Mouse (Mus musculus) embryonic stem cell, embryonic (primary cell): ENCODE measurements around the gene Gm49450.

Source experiments
- CTCF ChIA-PET, 4 experiments: fragments of 300-600 bp in 2 of 4; fragments of 350-600 bp in 2 of 4; sonication (Branson Sonifier 250); formaldehyde crosslinking; loops; one replicate each; lab custom pipeline; 2022; ENCODE audit warnings: inconsistent platforms in 2 of 4; lab: Charles Lee
- POLR2A ChIA-PET, 4 experiments: fragments of 300-600 bp in 2 of 4; fragments of 350-600 bp in 2 of 4; sonication (Branson Sonifier 250); formaldehyde crosslinking; loops; one replicate each; lab custom pipeline; 2022; ENCODE audit warnings: antibody characterized with exemption in 4 of 4, inconsistent platforms in 1 of 4; lab: Charles Lee

Gene Gm49450

GRCm38 (mm10) chr15:98914903-98915302, 38.4 kb downstream of the Gm49450 start:
- ChIA-PET POLR2A (interaction anchor here in 3 of 4 experiments (0.5 to 16.3 kb wide), 25 partner anchors 9 to 115 kb away, joined by 3 to 120 read pairs (median 4); partner anchors contain the start of genes Tuba1b (in 3 of the 3), Gm49450 (in 2 of the 3), Tuba1a (in 2 of the 3) and Tuba1c (in 2 of the 3)), CTCF (interaction anchor here in 3 of 4 experiments (0.7 to 2.5 kb wide), 8 partner anchors 10 to 110 kb away, joined by 3 to 15 read pairs (median 3); no protein-coding TSS in a partner anchor)

- ChIA-PET CTCF (interaction anchor here (0.5 to 3.3 kb wide), 29 partner anchors 8 to 1045 kb away, joined by 3 to 15 read pairs (median 3); no protein-coding TSS in a partner anchor), POLR2A (interaction anchor here in 2 of 4 experiments (0.5 to 1.8 kb wide), 14 partner anchors 9 to 557 kb away, joined by 3 to 5 read pairs (median 3); partner anchors contain the start of genes Gm49450 (in 1 of the 2) and Tuba1b (in 1 of the 2))
Observed at GRCm38 (mm10) chr15:98904692-98905091, 48.7 kb downstream of the Gm49450 start.

GRCm38 (mm10) chr15:98902600-98902999, 50.8 kb downstream of the Gm49450 start:
- ChIA-PET CTCF (interaction anchor here (1.2 to 3.3 kb wide), 7 partner anchors 9 to 98 kb away, joined by 3 to 13 read pairs (median 5); partner anchors contain the start of gene Prkag1 (in 1 of the 4)), POLR2A (interaction anchor here in 3 of 4 experiments (0.6 to 3.0 kb wide), 11 partner anchors 10 to 225 kb away, joined by 3 to 13 read pairs (median 4); partner anchors contain the start of genes Rnd1 (in 1 of the 3) and Tuba1c (in 1 of the 3))

GRCm38 (mm10) chr15:98901530-98901929, 51.8 kb downstream of the Gm49450 start:
- CTCF ChIA-PET = interaction anchor here (0.6 to 1.9 kb wide), 12 partner anchors 9 to 324 kb away, joined by 3 to 7 read pairs (median 4); partner anchors contain the start of gene Prkag1 (in 1 of the 4)
- POLR2A ChIA-PET = interaction anchor here in 3 of 4 experiments (1.2 to 3.0 kb wide), 7 partner anchors 9 to 224 kb away, joined by 3 to 14 read pairs (median 9); partner anchors contain the start of genes Rnd1 (in 1 of the 3) and Tuba1b (in 1 of the 3)

- CTCF ChIA-PET = interaction anchor here in 2 of 4 experiments (0.6 to 1.1 kb wide), 8 partner anchors 8 to 1000 kb away, joined by 3 to 7 read pairs (median 3); no protein-coding TSS in a partner anchor
- POLR2A ChIA-PET = interaction anchor here in 3 of 4 experiments (0.6 to 3.2 kb wide), 18 partner anchors 9 to 142 kb away, joined by 3 to 10 read pairs (median 4); partner anchors contain the start of genes Tuba1b (in 2 of the 3), Lmbr1l (in 1 of the 3) and Tuba1c (in 1 of the 3)
Observed at GRCm38 (mm10) chr15:98897928-98898800, 55.2 kb downstream of the Gm49450 start, which contains the start of gene Dhh. Gene Dhh, minus strand, starts transcription at chr15:98898540.

- CTCF ChIA-PET = interaction anchor here in 2 of 4 experiments (0.5 to 1.1 kb wide), 6 partner anchors 9 to 1000 kb away, joined by 3 to 4 read pairs (median 3); no protein-coding TSS in a partner anchor
- POLR2A ChIA-PET = interaction anchor here in 3 of 4 experiments (0.7 to 3.2 kb wide), 18 partner anchors 8 to 143 kb away, joined by 3 to 10 read pairs (median 4); partner anchors contain the start of genes Tuba1b (in 2 of the 3), Lmbr1l (in 1 of the 3) and Tuba1c (in 1 of the 3)
Observed at GRCm38 (mm10) chr15:98897495-98897894, 55.9 kb downstream of the Gm49450 start.

- ChIA-PET POLR2A (interaction anchor here in 3 of 4 experiments (0.5 to 3.2 kb wide), 29 partner anchors 8 to 150 kb away, joined by 3 to 14 read pairs (median 4); partner anchors contain the start of genes Lmbr1l (in 2 of the 3), Tuba1c (in 2 of the 3) and Tuba1b (in 1 of the 3)), CTCF (interaction anchor here in 2 of 4 experiments (0.6 to 1.5 kb wide), 8 partner anchors 8 to 379 kb away, joined by 3 to 6 read pairs (median 3); no protein-coding TSS in a partner anchor)
Observed at GRCm38 (mm10) chr15:98895635-98896589, 57.4 kb downstream of the Gm49450 start.

- CTCF ChIA-PET = interaction anchor here in 2 of 4 experiments (0.8 to 1.5 kb wide), 7 partner anchors 10 to 378 kb away, joined by 3 to 6 read pairs (median 3); no protein-coding TSS in a partner anchor
- POLR2A ChIA-PET = interaction anchor here in 3 of 4 experiments (0.5 to 3.2 kb wide), 33 partner anchors 9 to 151 kb away, joined by 3 to 14 read pairs (median 4); partner anchors contain the start of genes Lmbr1l (in 2 of the 3), Tuba1b (in 2 of the 3) and Tuba1c (in 2 of the 3)
Observed at GRCm38 (mm10) chr15:98894746-98895634, 58.4 kb downstream of the Gm49450 start.

GRCm38 (mm10) chr15:98893940-98894745, 59.2 kb downstream of the Gm49450 start, which contains the start of gene Rhebl1:
Gene Rhebl1, minus strand, starts transcription at chr15:98894540.
- ChIA-PET POLR2A (interaction anchor here in 3 of 4 experiments (0.6 to 4.5 kb wide), 18 partner anchors 8 to 136 kb away, joined by 3 to 64 read pairs (median 4); partner anchors contain the start of genes Tuba1b (in 2 of the 3) and Tuba1c (in 2 of the 3)), CTCF (interaction anchor here in 2 of 4 experiments (0.6 to 1.3 kb wide), 3 partner anchors 10 to 133 kb away, joined by 3 to 4 read pairs (median 4); no protein-coding TSS in a partner anchor)

- ChIA-PET CTCF (interaction anchor here in 2 of 4 experiments (0.6 to 3.3 kb wide), 11 partner anchors 8 to 165 kb away, joined by 3 to 34 read pairs (median 4); partner anchors contain the start of gene Fkbp11 (in 1 of the 2)), POLR2A (interaction anchor here in 2 of 4 experiments (0.6 to 5.0 kb wide), 21 partner anchors 9 to 137 kb away, joined by 3 to 64 read pairs (median 10); partner anchors contain the start of genes Tuba1b (in 2 of the 2), Gm49450 (in 1 of the 2), Prkag1 (in 1 of the 2) and Tuba1a (in 1 of the 2))
Observed at GRCm38 (mm10) chr15:98893036-98893435, 60.3 kb downstream of the Gm49450 start.

- CTCF ChIA-PET = interaction anchor here (0.6 to 3.3 kb wide), 56 partner anchors 8 to 260 kb away, joined by 3 to 34 read pairs (median 4); partner anchors contain the start of genes Dnajc22 (in 1 of the 4), Fkbp11 (in 1 of the 4) and Tuba1c (in 1 of the 4)
- POLR2A ChIA-PET = interaction anchor here (0.5 to 5.0 kb wide), 68 partner anchors 8 to 747 kb away, joined by 3 to 64 read pairs (median 4); partner anchors contain the start of genes Tuba1b (in 3 of the 4), Tuba1c (in 3 of the 4), Gm49450 (in 2 of the 4) and Tuba1a (in 2 of the 4)
Observed at GRCm38 (mm10) chr15:98891907-98892606, 61.3 kb downstream of the Gm49450 start.

GRCm38 (mm10) chr15:98891198-98891742, 62.1 kb downstream of the Gm49450 start:
- ChIA-PET POLR2A (interaction anchor here (0.5 to 5.0 kb wide), 59 partner anchors 9 to 323 kb away, joined by 3 to 64 read pairs (median 5); partner anchors contain the start of genes Tuba1b (in 3 of the 4), Tuba1c (in 3 of the 4), Gm49450 (in 2 of the 4) and Tuba1a (in 2 of the 4)), CTCF (interaction anchor here (0.7 to 3.3 kb wide), 36 partner anchors 10 to 260 kb away, joined by 3 to 34 read pairs (median 4); partner anchors contain the start of genes Dnajc22 (in 1 of the 4), Prkag1 (in 1 of the 4) and Tuba1c (in 1 of the 4))
